Mouse (Mus musculus) C2C12 (cell line): Measurements from ENCODE around the gene Gm17428.

Experiments
- CEBPB ChIP-seq: IDR thresholded peaks from one replicate; pipeline ENCODE4 v1.6.1; 2011; ENCODE audit warnings: low read depth, mild to moderate bottlenecking, control low read depth, moderate library complexity
- CTCF ChIP-seq: IDR thresholded peaks from one replicate; pipeline ENCODE4 v1.5.1; 2011; ENCODE audit not compliant: control insufficient read depth, insufficient read depth, insufficient read length
- FOSL1 ChIP-seq: IDR thresholded peaks from one replicate; pipeline ENCODE4 v1.8.0; 2011; ENCODE audit warnings: mild to moderate bottlenecking, low read length; ENCODE audit not compliant: poor library complexity, insufficient read depth, severe bottlenecking
- MAX ChIP-seq: IDR thresholded peaks from one replicate; pipeline ENCODE4 v1.6.1; 2011; ENCODE audit warnings: mild to moderate bottlenecking, control low read depth
- MYOD1 ChIP-seq: IDR thresholded peaks from one replicate; pipeline ENCODE4 v1.6.1; 2011; ENCODE audit warnings: low read depth; ENCODE audit not compliant: control insufficient read depth, insufficient read length
- MYOG ChIP-seq: IDR thresholded peaks from one replicate; pipeline ENCODE4 v1.6.1; 2011; ENCODE audit not compliant: control insufficient read depth, insufficient read length; ENCODE audit errors: extremely low read depth
- USF1 ChIP-seq: IDR thresholded peaks from one replicate; pipeline ENCODE4 v1.6.1; 2011; ENCODE audit warnings: low read depth, mild to moderate bottlenecking, control low read depth, moderate library complexity

DNA sequence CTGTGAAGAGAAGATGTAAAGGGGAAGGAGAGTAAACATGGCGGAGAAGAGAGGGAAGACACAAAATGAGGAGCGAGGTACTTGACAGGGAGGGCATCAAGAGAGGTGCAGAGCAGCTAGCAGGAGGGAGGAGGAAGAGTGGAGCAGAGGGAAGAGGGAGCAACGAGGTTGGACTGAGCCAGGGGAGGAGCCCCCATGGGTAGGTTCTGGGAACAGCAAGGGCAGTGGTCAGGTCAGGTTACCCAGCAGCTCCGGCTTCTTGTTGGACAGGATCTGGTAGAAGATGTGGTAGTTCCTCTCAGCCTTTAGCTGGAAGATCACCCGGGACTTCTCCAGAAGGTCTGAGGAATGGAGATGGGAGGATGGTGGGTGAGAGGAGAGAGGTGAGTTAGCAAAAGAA is 15.2 kb upstream of the Gm17428 start:
- no peak for TF ChIP-seq CTCF
- no peak for TF ChIP-seq MYOD1
- no peak for TF ChIP-seq USF1
- no peak for TF ChIP-seq CEBPB
- TF ChIP-seq MAX = no peak
- no peak for TF ChIP-seq MYOG
- TF ChIP-seq FOSL1 = no peak
